Mouse (Mus musculus): ENCODE results near the gene Acsbg1. TPM values are rescaled to one million over a fixed set of nuclear protein-coding genes. Genes with fewer than 3 reads are reported as not detected.

The Acsbg1 gene
- polyA plus RNA-seq, 1 experiment: not detected

DNA sequence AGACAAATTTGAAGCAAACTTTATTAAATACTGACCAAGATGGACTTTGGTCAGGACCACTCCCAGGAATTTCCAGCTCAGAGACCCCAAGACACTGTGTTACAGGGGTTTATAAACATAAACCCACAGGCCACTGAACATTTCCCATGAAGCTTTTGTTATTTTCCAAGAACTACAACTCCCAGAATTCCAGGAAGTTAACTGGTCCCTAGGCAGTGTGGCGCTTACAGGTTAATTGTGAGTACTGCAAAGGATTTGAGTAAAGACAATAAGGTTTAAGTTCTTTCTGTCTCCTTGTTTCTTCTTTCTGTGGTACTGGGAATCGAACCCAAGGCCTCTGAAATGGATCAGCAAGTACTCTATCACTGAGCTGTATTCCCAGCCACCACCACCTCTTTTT is 92.9 kb downstream of the Acsbg1 start:
- Histone ChIP-seq H3K4me1 (ENCODE audit: control insufficient read depth, insufficient read depth, low read length) (no peaks in the 10 kb centered on the region; the same call in 1 of the 2 replicates), H3K27ac (ENCODE audit: control insufficient read depth, insufficient read depth, low read depth, low read length, poor library complexity) (no peak overlapping the region), H3K4me3 (replicated peaks; ENCODE audit: control insufficient read depth, low read depth, low read length) (no peak overlapping the region)
- 77% methylated on average over 2 of the region's 2 CpGs for WGBS
- no peak for TF ChIP-seq CTCF (IDR thresholded peaks at IDR 0.05; ENCODE audit: control insufficient read depth, insufficient read depth, low read length)
- no peak for TF ChIP-seq POLR2A (IDR thresholded peaks at IDR 0.05; ENCODE audit: borderline replicate concordance, control insufficient read depth, low read depth, low read length)

DNA sequence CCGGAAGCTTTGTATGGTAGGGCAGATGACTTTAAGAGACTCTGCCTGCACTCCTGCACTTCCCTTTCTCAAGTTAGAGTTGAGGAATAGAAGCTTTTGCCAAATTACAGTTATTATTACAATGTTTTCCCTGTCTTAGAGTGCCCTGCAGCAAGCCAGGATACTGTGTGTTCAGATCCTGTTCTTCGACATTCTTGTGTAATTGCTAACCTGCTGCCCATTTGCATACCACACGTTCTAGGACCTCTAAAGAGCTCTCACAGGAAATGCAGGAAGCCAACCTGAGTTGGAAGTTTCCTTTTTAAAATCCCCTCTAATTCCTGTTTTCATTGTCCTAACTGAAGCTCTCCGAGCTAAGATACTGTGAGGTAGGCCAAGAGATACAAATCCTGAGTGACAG is 94.7 kb downstream of the Acsbg1 start:
- TF ChIP-seq CTCF (IDR thresholded peaks at IDR 0.05; ENCODE audit: control insufficient read depth, insufficient read depth, low read length) (no peak), POLR2A (IDR thresholded peaks at IDR 0.05; ENCODE audit: borderline replicate concordance, control insufficient read depth, low read depth, low read length) (no peak)
- H3K4me1 ChIP-seq (ENCODE audit: control insufficient read depth, insufficient read depth, low read length): no peaks in the 10 kb centered on the region; the same call in 1 of the 2 replicates
- no peak overlapping the region for H3K27ac ChIP-seq (ENCODE audit: control insufficient read depth, insufficient read depth, low read depth, low read length, poor library complexity)
- no peak overlapping the region for H3K4me3 ChIP-seq (replicated peaks; ENCODE audit: control insufficient read depth, low read depth, low read length)
- WGBS: 19% methylated on average over 4 of the region's 4 CpGs

DNA sequence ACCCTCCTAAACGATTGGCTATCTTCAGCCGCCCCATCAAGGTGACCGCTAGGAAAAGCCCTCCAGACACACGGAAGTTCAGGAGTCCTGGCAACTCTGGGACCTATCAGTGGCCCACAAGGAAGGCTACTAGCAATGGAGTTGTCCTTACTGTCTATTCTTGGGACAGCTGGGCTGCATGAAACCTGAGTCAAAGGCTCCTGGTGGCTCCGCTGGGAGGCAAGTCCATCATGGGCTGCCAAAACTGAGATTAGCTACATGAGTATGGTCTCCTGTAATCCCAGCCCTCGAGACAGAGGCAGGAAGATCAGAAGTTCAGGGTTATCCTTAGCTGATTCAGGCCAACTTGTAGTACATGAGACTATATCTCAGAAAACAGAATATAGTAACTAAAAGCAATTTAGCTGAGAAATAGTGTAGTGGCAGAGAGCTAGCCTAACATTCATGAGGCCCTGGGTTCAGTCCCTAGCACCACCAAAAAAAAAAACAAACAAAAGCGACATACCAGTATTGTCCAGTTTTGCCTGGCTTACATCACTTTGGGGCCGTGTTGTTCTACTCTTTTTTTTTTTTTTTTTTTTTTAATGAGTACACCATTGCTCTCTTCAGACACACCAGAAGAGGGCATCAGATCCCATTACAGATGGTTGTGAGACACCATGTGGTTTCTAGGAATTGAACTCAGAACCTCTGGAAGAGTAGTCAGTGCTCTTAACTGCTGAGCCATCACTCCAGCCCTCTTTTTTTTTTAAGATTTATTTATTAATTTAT is 100.7 kb downstream of the Acsbg1 start:
- WGBS: 88% methylated on average over 8 of the region's 8 CpGs
- H3K27ac ChIP-seq (ENCODE audit: control insufficient read depth, insufficient read depth, low read depth, low read length, poor library complexity): no peak overlapping the region
- TF ChIP-seq CTCF (IDR thresholded peaks at IDR 0.05; ENCODE audit: control insufficient read depth, insufficient read depth, low read length) (no peak), POLR2A (IDR thresholded peaks at IDR 0.05; ENCODE audit: borderline replicate concordance, control insufficient read depth, low read depth, low read length) (no peak)
- no peaks in the 10 kb centered on the region for H3K4me1 ChIP-seq (ENCODE audit: control insufficient read depth, insufficient read depth, low read length)
- H3K4me3 ChIP-seq (replicated peaks; ENCODE audit: control insufficient read depth, low read depth, low read length): no peak overlapping the region

DNA sequence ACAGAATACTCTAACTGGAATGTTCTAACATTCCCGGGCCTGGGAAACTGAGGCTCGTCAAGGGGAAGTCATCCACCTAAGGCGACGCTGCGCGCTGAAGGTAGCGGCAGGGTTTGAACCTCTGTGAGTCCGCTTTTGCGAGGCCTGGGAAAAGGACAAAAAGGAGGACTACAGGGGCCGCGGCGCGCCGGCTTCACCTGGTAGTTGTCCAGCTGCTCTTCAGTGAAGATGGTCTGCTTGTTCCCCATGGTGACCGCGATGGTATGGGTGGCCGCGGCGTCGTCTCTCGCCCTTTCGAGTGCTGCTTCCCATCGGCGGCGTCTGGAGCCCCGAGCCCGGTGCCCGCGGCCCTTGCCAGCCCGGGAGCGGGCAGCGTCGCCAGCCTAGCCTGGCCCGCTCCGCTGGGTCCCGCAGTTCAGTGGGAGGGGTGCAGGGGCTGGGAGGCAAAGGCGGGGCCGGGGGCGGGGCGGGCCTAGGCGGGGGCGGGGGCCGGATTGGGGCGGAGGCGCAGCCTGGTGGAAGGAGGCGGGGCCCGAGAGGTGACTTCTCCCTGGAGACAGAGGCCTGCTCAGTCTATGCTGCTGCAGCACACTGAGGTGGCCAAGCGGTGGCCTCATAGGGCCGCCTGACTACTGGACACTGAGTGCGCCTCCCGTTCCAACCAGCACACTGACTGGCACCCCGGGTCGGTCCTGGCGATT is 101.7 kb downstream of the Acsbg1 start, which contains the start of gene Cib2:
Gene Cib2 (minus strand): TSS at position 448 of the 701 bp plus-strand sequence.
- H3K4me1 ChIP-seq (ENCODE audit: control insufficient read depth, insufficient read depth, low read length): peaks cover 2% of the 10 kb centered on the region
- no peak for TF ChIP-seq POLR2A (IDR thresholded peaks at IDR 0.05; ENCODE audit: borderline replicate concordance, control insufficient read depth, low read depth, low read length)
- TF ChIP-seq CTCF (IDR thresholded peaks at IDR 0.05; ENCODE audit: control insufficient read depth, insufficient read depth, low read length): peak; percentile 20; the same call in 1 of the 2 replicates
- H3K27ac ChIP-seq (ENCODE audit: control insufficient read depth, insufficient read depth, low read depth, low read length, poor library complexity): peak within 1 kb of the TSS; percentile 11; the same call in 1 of the 2 replicates
- H3K4me3 ChIP-seq (replicated peaks; ENCODE audit: control insufficient read depth, low read depth, low read length): peak within 1 kb of the TSS; percentile 67
- 5% methylated on average over 53 of the region's 54 CpGs for whole genome bisulfite sequencing

DNA sequence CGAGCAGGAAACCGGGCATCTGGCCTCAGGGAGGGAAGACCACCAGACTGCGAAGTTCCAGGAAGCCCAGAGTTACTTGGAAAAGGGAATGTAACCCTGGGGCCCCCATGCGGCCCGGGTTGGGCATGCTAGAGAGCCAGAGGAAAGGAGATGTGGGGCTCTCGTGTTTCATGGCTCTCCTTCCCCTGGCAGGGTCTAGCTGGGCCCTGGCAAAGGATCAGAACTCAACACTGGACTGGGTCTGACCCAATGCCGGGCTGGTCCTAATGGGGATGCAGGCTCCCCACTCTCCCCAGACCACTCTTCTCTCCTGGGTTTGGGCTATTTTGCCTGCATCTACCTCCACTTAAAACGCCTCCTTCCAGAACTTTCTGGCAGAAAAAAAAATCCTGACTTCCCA is 102.9 kb downstream of the Acsbg1 start:
- Histone ChIP-seq H3K27ac (ENCODE audit: control insufficient read depth, insufficient read depth, low read depth, low read length, poor library complexity) (no peak overlapping the region), H3K4me1 (ENCODE audit: control insufficient read depth, insufficient read depth, low read length) (peaks cover 2% of the 10 kb centered on the region), H3K4me3 (replicated peaks; ENCODE audit: control insufficient read depth, low read depth, low read length) (no peak overlapping the region)
- 77% methylated on average over 8 of the region's 8 CpGs for WGBS
- TF ChIP-seq POLR2A (IDR thresholded peaks at IDR 0.05; ENCODE audit: borderline replicate concordance, control insufficient read depth, low read depth, low read length) (no peak), CTCF (IDR thresholded peaks at IDR 0.05; ENCODE audit: control insufficient read depth, insufficient read depth, low read length) (no peak)

DNA sequence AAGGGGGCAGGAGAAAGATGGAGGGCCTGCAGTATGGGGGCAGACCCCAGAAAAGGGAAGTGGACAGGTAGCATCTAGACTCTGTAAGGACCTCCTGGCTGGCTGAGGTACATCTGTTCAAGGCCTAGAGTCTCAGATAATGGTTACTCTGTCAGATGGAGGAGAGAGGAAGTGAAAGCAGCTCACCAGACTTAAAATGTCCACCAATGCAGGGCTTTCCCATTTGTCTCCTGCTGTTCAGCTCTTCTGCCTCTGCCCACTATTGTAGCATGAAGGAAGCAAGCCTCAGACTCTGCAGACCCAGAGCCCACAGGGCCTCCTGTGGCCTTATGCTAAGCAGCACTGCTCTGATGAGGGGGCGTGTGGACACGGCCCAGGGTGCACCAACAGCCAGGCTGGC is 106.6 kb downstream of the Acsbg1 start:
- Histone ChIP-seq H3K4me3 (replicated peaks; ENCODE audit: control insufficient read depth, low read depth, low read length) (no peak overlapping the region), H3K4me1 (ENCODE audit: control insufficient read depth, insufficient read depth, low read length) (peaks cover 2% of the 10 kb centered on the region), H3K27ac (ENCODE audit: control insufficient read depth, insufficient read depth, low read depth, low read length, poor library complexity) (peak overlapping the region; percentile 52; the same call in 1 of the 2 replicates)
- TF ChIP-seq CTCF (IDR thresholded peaks at IDR 0.05; ENCODE audit: control insufficient read depth, insufficient read depth, low read length): no peak
- TF ChIP-seq POLR2A (IDR thresholded peaks at IDR 0.05; ENCODE audit: borderline replicate concordance, control insufficient read depth, low read depth, low read length): no peak
- 46% methylated on average over 2 of the region's 2 CpGs for WGBS

Other genes with a start within 250 kb of the Acsbg1 start
- 5.5 and 8.4 TPM in 2 replicates for gene Dmxl2, start 160.2 kb downstream of the Acsbg1 start, polyA plus RNA-seq (2011; ENCODE audit: insufficient read depth, insufficient read length, low replicate concordance, missing spikeins)
- not detected in 2 replicates for gene Sh2d7, start 122.9 kb downstream of the Acsbg1 start, polyA plus RNA-seq (2011; ENCODE audit: insufficient read depth, insufficient read length, low replicate concordance, missing spikeins)
- gene Cib2, start 101.7 kb downstream of the Acsbg1 start, polyA plus RNA-seq (2011; ENCODE audit: insufficient read depth, insufficient read length, low replicate concordance, missing spikeins): 5.4 and 9.9 TPM in 2 replicates
- 15.1 and 17.2 TPM in 2 replicates for gene Idh3a, start 75.5 kb downstream of the Acsbg1 start, polyA plus RNA-seq (2011; ENCODE audit: insufficient read depth, insufficient read length, low replicate concordance, missing spikeins)
- gene Dnaja4, start 37.0 kb upstream of the Acsbg1 start, polyA plus RNA-seq (2011; ENCODE audit: insufficient read depth, insufficient read length, low replicate concordance, missing spikeins): 24.8 and 26.9 TPM in 2 replicates
- gene Wdr61, start 72.6 kb upstream of the Acsbg1 start, polyA plus RNA-seq (2011; ENCODE audit: insufficient read depth, insufficient read length, low replicate concordance, missing spikeins): 28.3 and 30.4 TPM in 2 replicates
- gene Crabp1, start 102.9 kb upstream of the Acsbg1 start, polyA plus RNA-seq (2011; ENCODE audit: insufficient read depth, insufficient read length, low replicate concordance, missing spikeins): 1.7 and 23.1 TPM in 2 replicates
- gene Ireb2, start 201.9 kb upstream of the Acsbg1 start, polyA plus RNA-seq (2011; ENCODE audit: insufficient read depth, insufficient read length, low replicate concordance, missing spikeins): 9.8 and 17.7 TPM in 2 replicates